Mouse (Mus musculus): ENCODE data around the gene Chd3. TPM values are rescaled to one million over a fixed set of nuclear protein-coding genes. Genes with fewer than 3 reads are reported as not detected.

Chd3 gene
- total and polyA plus RNA-seq, 2 experiments from 2014 or later: 74.7 to 381 TPM

DNA sequence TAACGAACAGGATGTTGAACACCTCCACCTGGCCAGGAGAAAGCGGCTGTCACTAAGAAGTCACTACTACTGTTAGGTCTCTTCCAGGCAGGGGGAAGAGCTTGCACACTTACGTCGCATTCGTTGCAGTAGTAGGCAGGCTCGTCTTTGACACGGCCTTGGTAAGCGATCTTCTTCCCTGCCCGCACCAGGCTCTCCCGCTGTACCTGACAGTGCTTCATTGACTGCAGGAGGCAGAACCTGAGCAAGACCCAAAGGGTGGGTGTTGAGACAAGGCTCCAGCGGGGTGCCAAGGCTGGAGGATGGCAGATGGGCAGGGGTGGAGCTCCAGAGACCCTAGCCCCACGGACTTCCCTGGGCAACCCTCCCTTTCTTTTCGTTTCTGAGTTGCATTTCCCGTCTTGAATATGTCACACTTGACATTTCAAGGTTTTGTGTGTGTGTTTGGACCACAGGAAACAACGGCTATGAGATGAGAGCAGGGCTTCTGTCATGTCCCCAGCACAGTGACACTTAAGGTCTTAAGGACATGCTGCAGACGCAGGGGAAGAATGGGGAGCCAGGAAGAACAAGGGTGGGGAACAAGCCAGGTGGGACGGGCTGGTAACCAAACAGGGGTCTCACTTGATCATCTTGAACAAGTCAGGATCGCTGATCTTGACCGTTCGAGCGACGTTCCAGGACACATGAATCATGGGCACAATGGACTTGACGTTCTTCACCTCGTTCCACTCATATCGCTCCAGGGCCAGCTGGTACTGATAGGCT, 31.1 kb upstream of the Chd3 start:
- ATAC-seq (no peak), DNase-seq (peak; percentile 49)
- H3K4me2 ChIP-seq (ENCODE audit: low read depth): no peak overlapping the region
- H3K9ac ChIP-seq: no peak overlapping the region
- peaks cover 59% of the 10 kb centered on the region for H3K36me3 ChIP-seq (ENCODE audit: insufficient read depth)
- no peak overlapping the region for H3K4me3 ChIP-seq (ENCODE audit: low read depth, low read length)
- H3K9me3 ChIP-seq (ENCODE audit: low read length): no peaks in the 10 kb centered on the region
- no peaks in the 10 kb centered on the region for H3K27me3 ChIP-seq (ENCODE audit: insufficient read depth, low read length)
- 78% methylated on average over 25 of the region's 25 CpGs for WGBS
- H3K27ac ChIP-seq (ENCODE audit: low read depth, low read length): 0 out of 2 replicates have a peak overlapping the region, but pooled peaks have one; percentile 35
- TF ChIP-seq CTCF (IDR thresholded peaks at IDR 0.05; ENCODE audit: low read depth): no peak
- 0 out of 2 replicates have a peak, but pooled peaks cover 6% of the 10 kb centered on the region for H3K4me1 ChIP-seq (ENCODE audit: insufficient read depth)

DNA sequence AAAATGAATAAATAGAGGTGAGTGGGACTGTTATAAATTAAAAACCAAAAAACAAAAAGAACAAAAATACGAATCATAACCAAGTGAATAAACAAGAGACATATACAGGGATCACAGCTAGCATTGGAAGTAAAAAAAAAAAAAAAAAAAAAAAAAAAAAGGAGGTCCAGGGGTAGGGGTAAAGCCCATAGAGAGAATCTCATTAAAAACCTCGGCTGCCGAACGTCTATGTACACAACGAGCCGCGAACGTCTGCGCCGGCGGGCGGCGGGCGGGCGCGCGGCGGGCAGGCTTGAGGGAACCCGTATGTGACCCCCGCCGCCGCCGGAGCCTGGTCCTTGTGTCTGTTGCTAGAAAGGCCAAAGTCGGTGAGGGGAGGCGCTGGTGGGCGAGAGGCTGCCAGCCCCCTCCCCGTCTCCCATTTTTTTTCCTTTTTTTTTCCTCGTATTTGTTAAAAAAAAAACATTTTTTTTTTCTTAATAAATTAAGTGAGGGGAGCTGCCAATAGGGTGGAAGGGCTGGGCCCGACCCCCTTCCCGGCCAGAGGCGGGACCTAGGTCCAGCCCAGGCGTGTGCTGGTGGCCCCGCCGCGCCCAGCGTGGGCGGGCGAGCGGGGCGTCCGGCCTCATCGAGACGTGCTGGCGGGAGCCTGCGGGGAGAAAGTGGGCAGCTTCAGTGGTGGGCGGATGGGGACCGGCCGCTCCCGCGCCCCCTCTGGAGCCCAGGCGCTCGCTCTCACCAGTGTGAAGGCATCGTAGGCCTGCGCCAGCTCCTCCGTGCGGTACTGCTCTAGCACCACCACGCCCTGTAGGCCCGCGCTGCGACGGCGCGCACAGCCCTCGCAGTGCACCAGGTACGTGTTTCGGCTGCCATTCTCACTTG, 30.2 kb upstream of the Chd3 start:
- H3K9ac ChIP-seq: no peak overlapping the region

DNA sequence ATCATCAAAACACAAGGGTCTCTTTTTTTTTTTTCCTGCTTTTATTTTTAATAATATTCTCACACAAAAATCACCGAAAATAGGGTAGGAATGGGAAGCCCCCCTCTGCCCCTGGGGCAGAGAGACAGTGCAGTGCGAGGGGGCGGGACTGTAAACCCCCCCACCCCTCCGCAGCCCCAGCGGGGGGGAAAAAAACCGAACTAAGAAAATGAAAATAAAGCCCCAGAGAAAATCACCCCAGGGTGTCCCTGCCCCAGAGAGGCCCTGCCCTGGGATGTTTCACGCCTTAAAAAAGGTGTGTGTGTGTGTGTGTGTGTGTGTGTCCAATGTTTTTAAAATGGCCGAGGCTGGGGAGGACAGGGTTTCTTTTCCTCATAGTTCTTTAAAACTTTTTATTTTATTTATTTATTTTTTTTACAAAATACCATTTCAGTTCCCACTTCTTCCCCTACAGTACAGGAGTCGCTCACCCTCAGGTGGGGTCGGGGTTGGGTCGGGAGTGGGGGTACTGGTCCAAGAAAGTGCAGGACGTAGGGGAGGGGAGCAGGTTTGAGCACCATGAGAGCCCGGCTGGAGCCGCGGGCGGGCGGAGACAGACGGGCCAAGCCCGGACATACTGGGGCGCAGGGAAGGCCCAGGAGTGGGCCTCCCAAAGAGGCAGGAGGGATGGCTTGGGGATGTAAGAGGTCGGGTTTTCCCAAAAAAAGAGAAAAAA, 29.4 kb upstream of the Chd3 start:
- Histone ChIP-seq H3K36me3 (ENCODE audit: insufficient read depth) (peaks cover 43% of the 10 kb centered on the region), H3K4me2 (ENCODE audit: low read depth) (no peak overlapping the region), H3K4me3 (ENCODE audit: low read depth, low read length) (no peak overlapping the region), H3K27me3 (ENCODE audit: insufficient read depth, low read length) (no peaks in the 10 kb centered on the region), H3K9me3 (ENCODE audit: low read length) (no peaks in the 10 kb centered on the region), H3K9ac (no peak overlapping the region), H3K4me1 (ENCODE audit: insufficient read depth) (peaks cover 10% of the 10 kb centered on the region; the same call in 1 of the 2 replicates), H3K27ac (ENCODE audit: low read depth, low read length) (peak overlapping the region; percentile 41; the same call in 1 of the 2 replicates)
- DNase-seq: no peak
- 34% methylated on average over 21 of the region's 21 CpGs for WGBS
- no peak for TF ChIP-seq CTCF (IDR thresholded peaks at IDR 0.05; ENCODE audit: low read depth)
- no peak for ATAC-seq

More for the DNA sequence above, 30.2 kb upstream of the Chd3 start:
- H3K27me3 ChIP-seq (ENCODE audit: insufficient read depth, low read length): no peaks in the 10 kb centered on the region
- ATAC-seq (no peak), DNase-seq (peak; percentile 32)
- H3K4me3 ChIP-seq (ENCODE audit: low read depth, low read length): no peak overlapping the region
- H3K4me1 ChIP-seq (ENCODE audit: insufficient read depth): peaks cover 7% of the 10 kb centered on the region; the same call in 1 of the 2 replicates
- WGBS: 27% methylated on average over 66 of the region's 66 CpGs
- no peaks in the 10 kb centered on the region for H3K9me3 ChIP-seq (ENCODE audit: low read length)
- peaks cover 51% of the 10 kb centered on the region for H3K36me3 ChIP-seq (ENCODE audit: insufficient read depth)
- TF ChIP-seq CTCF (IDR thresholded peaks at IDR 0.05; ENCODE audit: low read depth): 0 out of 2 replicates have a peak, but pooled peaks have one; percentile 1
- no peak overlapping the region for H3K4me2 ChIP-seq (ENCODE audit: low read depth)
- H3K27ac ChIP-seq (ENCODE audit: low read depth, low read length): 0 out of 2 replicates have a peak overlapping the region, but pooled peaks have one; percentile 35

DNA sequence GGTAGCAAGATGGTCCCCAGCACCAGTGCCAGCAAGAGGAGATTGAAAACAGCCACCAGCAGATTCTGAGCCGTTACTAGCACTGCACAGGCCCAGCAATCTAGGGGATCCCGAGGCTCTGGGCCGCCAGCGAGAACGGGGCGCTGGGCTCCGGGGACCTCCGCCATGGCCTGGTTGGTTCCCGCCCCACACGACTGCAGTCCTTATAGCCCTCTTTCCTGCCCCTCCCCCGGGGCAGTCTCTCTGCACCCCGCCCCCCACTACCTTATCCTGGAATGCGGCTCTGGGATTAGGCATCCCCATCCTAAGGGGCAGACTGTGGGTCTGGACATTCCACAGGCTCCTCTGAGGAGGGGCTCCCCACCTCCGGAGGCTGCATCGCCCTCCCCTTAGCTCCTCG, 28.9 kb upstream of the Chd3 start, which contains the start of gene Tmem88:
Gene Tmem88, minus strand, starts transcription at position 176 of the 400 bp plus-strand sequence.
- DNase-seq (no peak), ATAC-seq (no peak)
- 13% methylated on average over 15 of the region's 16 CpGs for WGBS
- Histone ChIP-seq H3K9ac (peak within 1 kb of the TSS; percentile 7; the same call in 1 of the 2 replicates), H3K9me3 (ENCODE audit: low read length) (no peaks in the 10 kb centered on the region), H3K4me2 (ENCODE audit: low read depth) (peak within 1 kb of the TSS; percentile 24), H3K36me3 (ENCODE audit: insufficient read depth) (peaks cover 37% of the 10 kb centered on the region), H3K4me3 (ENCODE audit: low read depth, low read length) (no peak within 1 kb of the TSS), H3K27me3 (ENCODE audit: insufficient read depth, low read length) (no peaks in the 10 kb centered on the region), H3K4me1 (ENCODE audit: insufficient read depth) (peaks cover 10% of the 10 kb centered on the region; the same call in 1 of the 2 replicates), H3K27ac (ENCODE audit: low read depth, low read length) (peak within 1 kb of the TSS; percentile 51; the same call in 1 of the 2 replicates)
- no peak for TF ChIP-seq CTCF (IDR thresholded peaks at IDR 0.05; ENCODE audit: low read depth)

DNA sequence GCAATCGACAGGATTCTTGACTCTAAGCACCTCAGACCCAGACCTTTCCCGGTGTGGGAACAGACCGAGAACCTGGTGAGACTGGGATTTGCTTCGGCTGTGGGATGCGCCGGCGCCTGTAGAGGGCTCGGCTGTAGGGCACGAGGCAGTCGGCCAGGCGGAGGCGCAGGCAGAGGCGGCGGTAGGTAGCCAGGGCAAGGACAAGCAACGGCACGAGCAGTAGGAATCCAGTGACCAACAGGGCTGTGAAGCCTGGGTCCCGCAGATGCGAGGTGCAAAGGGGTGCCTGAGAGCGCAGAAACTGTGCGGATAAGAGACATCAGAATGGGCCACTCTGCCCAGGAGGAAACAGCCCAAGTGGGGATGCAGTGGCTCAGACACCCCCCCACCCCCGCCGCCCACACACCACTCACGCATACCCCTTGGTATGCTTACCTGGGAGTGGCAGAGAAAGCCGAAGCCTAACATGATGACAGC, 28.4 kb upstream of the Chd3 start:
- Histone ChIP-seq H3K27ac (ENCODE audit: low read depth, low read length) (0 out of 2 replicates have a peak overlapping the region, but pooled peaks have one; percentile 51), H3K4me1 (ENCODE audit: insufficient read depth) (peaks cover 10% of the 10 kb centered on the region; the same call in 1 of the 2 replicates), H3K36me3 (ENCODE audit: insufficient read depth) (peaks cover 33% of the 10 kb centered on the region), H3K4me2 (ENCODE audit: low read depth) (peak overlapping the region; percentile 24), H3K9me3 (ENCODE audit: low read length) (no peaks in the 10 kb centered on the region), H3K4me3 (ENCODE audit: low read depth, low read length) (no peak overlapping the region), H3K9ac (peak overlapping the region; percentile 7; the same call in 1 of the 2 replicates), H3K27me3 (ENCODE audit: insufficient read depth, low read length) (no peaks in the 10 kb centered on the region)
- peak; percentile 44 for TF ChIP-seq CTCF (IDR thresholded peaks at IDR 0.05; ENCODE audit: low read depth)
- ATAC-seq (no peak), DNase-seq (peak; percentile 42)
- 13% methylated on average over 24 of the region's 24 CpGs for WGBS

DNA sequence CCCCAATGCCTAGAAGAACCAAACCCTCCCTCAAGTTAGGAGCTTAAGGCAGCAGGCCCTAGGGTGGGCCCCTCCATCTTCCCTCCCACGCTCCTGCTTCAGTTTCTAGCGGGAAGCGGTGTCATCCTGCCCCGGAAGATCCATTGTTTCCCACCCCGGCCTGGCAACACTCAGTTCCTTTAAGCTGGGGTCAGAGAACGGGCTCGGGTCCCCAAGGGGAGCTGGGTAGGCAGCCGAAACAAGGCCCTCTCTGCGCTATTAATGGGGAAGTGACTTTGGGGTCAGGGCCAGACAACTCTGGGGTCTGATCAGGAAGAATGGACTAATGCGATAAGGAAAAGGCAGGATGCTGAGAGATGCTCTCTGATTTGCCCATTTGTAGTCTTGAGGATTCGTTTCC, 27.6 kb upstream of the Chd3 start:
- WGBS: 26% methylated on average over 11 of the region's 11 CpGs
- peak overlapping the region; percentile 95; the same call in 1 of the 2 replicates for H3K9ac ChIP-seq
- H3K4me3 ChIP-seq (ENCODE audit: low read depth, low read length): no peak overlapping the region; the same call in 1 of the 2 replicates
- H3K4me2 ChIP-seq (ENCODE audit: low read depth): peak overlapping the region; percentile 77
- H3K4me1 ChIP-seq (ENCODE audit: insufficient read depth): peaks cover 10% of the 10 kb centered on the region; the same call in 1 of the 2 replicates
- no peaks in the 10 kb centered on the region for H3K27me3 ChIP-seq (ENCODE audit: insufficient read depth, low read length)
- peak; percentile 17 for DNase-seq
- no peak for TF ChIP-seq CTCF (IDR thresholded peaks at IDR 0.05; ENCODE audit: low read depth)
- no peak for ATAC-seq
- no peaks in the 10 kb centered on the region for H3K9me3 ChIP-seq (ENCODE audit: low read length)
- peak overlapping the region; percentile 98; the same call in 1 of the 2 replicates for H3K27ac ChIP-seq (ENCODE audit: low read depth, low read length)
- peaks cover 30% of the 10 kb centered on the region for H3K36me3 ChIP-seq (ENCODE audit: insufficient read depth)
